Comparison of ENCODE assay signal across 13 mouse cellular contexts in genomic region chr14:24525677-24526415, GRCm38 (mm10). TPM values are rescaled to one million over a fixed set of nuclear protein-coding genes. Genes with fewer than 3 reads are reported as not detected.
DNase-seq lines count a peak whose midpoint lies in the region; ATAC-seq and TF ChIP-seq lines count a peak whose summit lies in the region.
"Had no signal": no experiment of that assay in that cellular context is flagged by ENCODE, and none has a peak within 500 bp of the region (broad histone marks: within the 10 kb centered on the region; RNA-seq: fewer than 3 reads in every experiment).

No protein-coding gene starts in this region.

- no peak overlapping the region for H3K4me2 ChIP-seq in liver, embryonic 16.5 days (ENCODE audit: low read depth, low read length)
- H3K4me2 ChIP-seq in liver, embryonic 11.5 days = no peak overlapping the region
- H3K4me2 ChIP-seq in forebrain, embryonic 11.5 days (ENCODE audit: low read depth, low read length, severe bottlenecking) = no peak overlapping the region
- H3K4me2 ChIP-seq in hindbrain, postnatal 0 days (ENCODE audit: low read depth, low read length) = no peak overlapping the region

- 61% methylated on average over 10 of the region's 10 CpGs for WGBS in liver, embryonic 16.5 days (ENCODE audit: insufficient replicate concordance)
- 79% methylated on average over 10 of the region's 10 CpGs for WGBS in liver, embryonic 11.5 days
- 32% methylated on average over 10 of the region's 10 CpGs for WGBS in forebrain, embryonic 11.5 days
- 48% methylated on average over 10 of the region's 10 CpGs for WGBS in hindbrain, postnatal 0 days

- DNase-seq in liver, embryonic 11.5 days (ENCODE audit: low spot score) = no peak
- peak; percentile 31 for DNase-seq in Muller cell, postnatal 12 days (ENCODE audit: inconsistent ontology term)
- DNase-seq in forebrain, embryonic 11.5 days (ENCODE audit: low spot score) = peak; percentile 52
- DNase-seq in hindbrain, postnatal 0 days (ENCODE audit: low spot score) = no peak
- no peak for DNase-seq in cerebellum, adult 9-11 months
- DNase-seq: heart, adult 18-20 months; right cerebral cortex, postnatal 14 days; thymus, adult 2 months had no signal

- no peaks in the 10 kb centered on the region for H3K9me3 ChIP-seq in liver, embryonic 16.5 days (replicated peaks; ENCODE audit: control insufficient read depth, low read length)
- no peaks in the 10 kb centered on the region for H3K9me3 ChIP-seq in liver, embryonic 11.5 days (ENCODE audit: control insufficient read depth, low read length)
- H3K9me3 ChIP-seq in forebrain, embryonic 11.5 days (ENCODE audit: control insufficient read depth, low read length) = no peaks in the 10 kb centered on the region
- H3K9me3 ChIP-seq in hindbrain, postnatal 0 days (ENCODE audit: low read length) = no peaks in the 10 kb centered on the region
- H3K9me3 ChIP-seq: limb, embryonic 10.5 days had no signal

- H3K36me3 ChIP-seq in liver, embryonic 16.5 days (ENCODE audit: control insufficient read depth, insufficient read depth) = no peaks in the 10 kb centered on the region
- no peaks in the 10 kb centered on the region for H3K36me3 ChIP-seq in liver, embryonic 11.5 days (ENCODE audit: control insufficient read depth, insufficient read depth, low read length)
- no peaks in the 10 kb centered on the region for H3K36me3 ChIP-seq in forebrain, embryonic 11.5 days (ENCODE audit: control insufficient read depth, insufficient read depth, low read length)
- no peaks in the 10 kb centered on the region for H3K36me3 ChIP-seq in hindbrain, postnatal 0 days (ENCODE audit: insufficient read depth, low read length)
- H3K36me3 ChIP-seq: limb, embryonic 10.5 days had no signal

- no peak overlapping the region for H3K9ac ChIP-seq in liver, embryonic 16.5 days (ENCODE audit: low read depth, low read length)
- no peak overlapping the region for H3K9ac ChIP-seq in liver, embryonic 11.5 days (ENCODE audit: low read depth, low read length)
- H3K9ac ChIP-seq in forebrain, embryonic 11.5 days (ENCODE audit: low read length) = no peak overlapping the region
- H3K9ac ChIP-seq in hindbrain, postnatal 0 days (replicated peaks; ENCODE audit: low read length) = no peak overlapping the region

- no peaks in the 10 kb centered on the region for H3K4me1 ChIP-seq in liver, embryonic 16.5 days (ENCODE audit: control insufficient read depth, low read depth, low read length)
- peaks cover 4% of the 10 kb centered on the region; the same call in 1 of the 2 replicates for H3K4me1 ChIP-seq in liver, embryonic 11.5 days (replicated peaks; ENCODE audit: control insufficient read depth, insufficient read depth, low read length)
- peaks cover 24% of the 10 kb centered on the region for H3K4me1 ChIP-seq in forebrain, embryonic 11.5 days (replicated peaks; ENCODE audit: control insufficient read depth, insufficient read depth, low read length)
- H3K4me1 ChIP-seq in hindbrain, postnatal 0 days (ENCODE audit: insufficient read depth, low read length) = peaks cover 15% of the 10 kb centered on the region

- no peak for TF ChIP-seq CTCF in hindbrain, postnatal 0 days (IDR thresholded peaks at IDR 0.05; ENCODE audit: low read depth)

- H3K27ac ChIP-seq in liver, embryonic 16.5 days (ENCODE audit: low read length) = no peak overlapping the region
- H3K27ac ChIP-seq in liver, embryonic 11.5 days (ENCODE audit: low read depth, low read length) = no peak overlapping the region
- peak overlapping the region; percentile 74 for H3K27ac ChIP-seq in forebrain, embryonic 11.5 days (ENCODE audit: low read depth, low read length)
- H3K27ac ChIP-seq in hindbrain, postnatal 0 days = peak overlapping the region; percentile 58
- H3K27ac ChIP-seq: limb, embryonic 10.5 days had no signal

- peak; percentile 55; the same call in 1 of the 2 replicates for ATAC-seq in liver, embryonic 16.5 days (ENCODE audit: low read depth)
- ATAC-seq in liver, embryonic 11.5 days (replicated peaks; ENCODE audit: low FRiP score) = no peak
- ATAC-seq in forebrain, embryonic 11.5 days (replicated peaks; ENCODE audit: low FRiP score) = peak; percentile 64
- no peak for ATAC-seq in hindbrain, postnatal 0 days
- no peak for ATAC-seq in megakaryocyte-erythroid progenitor cell, adult 5-6 weeks (replicated peaks; ENCODE audit: low FRiP score, low TSS enrichment, poor library complexity, severe bottlenecking)
- ATAC-seq: activated CD4-positive, CD25-positive, alpha-beta regulatory T cell, adult 4 months; CD4-positive, CD25-positive, alpha-beta regulatory T cell, adult 4 months had no signal

- H3K4me3 ChIP-seq in liver, embryonic 16.5 days (ENCODE audit: low read depth, low read length) = no peak overlapping the region
- no peak overlapping the region for H3K4me3 ChIP-seq in liver, embryonic 11.5 days (ENCODE audit: low read depth, low read length)
- H3K4me3 ChIP-seq in forebrain, embryonic 11.5 days (ENCODE audit: low read depth, low read length) = no peak overlapping the region
- H3K4me3 ChIP-seq in hindbrain, postnatal 0 days (ENCODE audit: low read length) = no peak overlapping the region
- H3K4me3 ChIP-seq: limb, embryonic 10.5 days had no signal

- H3K27me3 ChIP-seq in liver, embryonic 16.5 days (ENCODE audit: control insufficient read depth, insufficient read depth, low read depth, low read length) = no peaks in the 10 kb centered on the region
- no peaks in the 10 kb centered on the region for H3K27me3 ChIP-seq in liver, embryonic 11.5 days (replicated peaks; ENCODE audit: control insufficient read depth, insufficient read depth, low read length)
- H3K27me3 ChIP-seq in forebrain, embryonic 11.5 days (ENCODE audit: control insufficient read depth, insufficient read depth, low read length) = no peaks in the 10 kb centered on the region
- H3K27me3 ChIP-seq in hindbrain, postnatal 0 days (ENCODE audit: insufficient read depth, low read length) = no peaks in the 10 kb centered on the region

RNA-seq across cellular contexts. Expression of gene Rps24, which starts 38.9 kb away (rescaled TPM):
- 374 and 426 TPM in 2 replicates for polyA plus RNA-seq in liver, embryonic 16.5 days (2015; fragmentation: Nextera tagmentation; extraction: Ambion mirVana)
- polyA plus RNA-seq in liver, embryonic 11.5 days (2014; fragmentation: Nextera tagmentation; extraction: Ambion mirVana) = 1,414 and 1,515 TPM in 2 replicates
- 939 and 1,035 TPM in 2 replicates for polyA plus RNA-seq in forebrain, embryonic 11.5 days (2014; fragmentation: Nextera tagmentation; extraction: Ambion mirVana)
- total RNA-seq in hindbrain, postnatal 0 days (2014; rRNA removed) = 1,072 and 1,073 TPM in 2 replicates
- 826 and 833 TPM in 2 replicates for polyA plus RNA-seq in hindbrain, postnatal 0 days (2015; fragmentation: Nextera tagmentation; extraction: Ambion mirVana)
- total RNA-seq in megakaryocyte-erythroid progenitor cell, adult 5-6 weeks (2014; fragmentation: Nextera tagmentation) = 4,905 and 5,243 TPM in 2 replicates
- 5,044 and 5,586 TPM in 2 replicates for total RNA-seq in megakaryocyte-erythroid progenitor cell, adult 5-6 weeks (2017)

RNA-seq across cellular contexts. Expression of gene Polr3a, which starts 39.0 kb away (rescaled TPM):
- polyA plus RNA-seq in liver, embryonic 16.5 days (2015; fragmentation: Nextera tagmentation; extraction: Ambion mirVana) = 6.5 TPM in 2 replicates
- polyA plus RNA-seq in liver, embryonic 11.5 days (2014; fragmentation: Nextera tagmentation; extraction: Ambion mirVana) = 18.2 and 18.7 TPM in 2 replicates
- 20.1 and 21.1 TPM in 2 replicates for polyA plus RNA-seq in forebrain, embryonic 11.5 days (2014; fragmentation: Nextera tagmentation; extraction: Ambion mirVana)
- 16.1 and 22.4 TPM in 2 replicates for total RNA-seq in hindbrain, postnatal 0 days (2014; rRNA removed)
- 14.0 and 16.0 TPM in 2 replicates for polyA plus RNA-seq in hindbrain, postnatal 0 days (2015; fragmentation: Nextera tagmentation; extraction: Ambion mirVana)
- total RNA-seq in megakaryocyte-erythroid progenitor cell, adult 5-6 weeks (2014; fragmentation: Nextera tagmentation) = 46.0 and 47.5 TPM in 2 replicates
- 11.6 and 14.8 TPM in 2 replicates for total RNA-seq in megakaryocyte-erythroid progenitor cell, adult 5-6 weeks (2017)

Comparison
In these comparisons a context has a peak if more than half of its experiments do, and no peak if none do; other contexts are left out.
1. ATAC-seq: peak in liver, embryonic 16.5 days (single experiment) and forebrain, embryonic 11.5 days (single experiment); none in liver, embryonic 11.5 days (single experiment), hindbrain, postnatal 0 days (single experiment) and megakaryocyte-erythroid progenitor cell, adult 5-6 weeks (single experiment).
2. H3K27ac ChIP-seq: peak in forebrain, embryonic 11.5 days (single experiment) and hindbrain, postnatal 0 days (single experiment); none in liver, embryonic 16.5 days (single experiment) and liver, embryonic 11.5 days (single experiment).
3. DNase-seq: peak in Muller cell, postnatal 12 days (single experiment) and forebrain, embryonic 11.5 days (single experiment); none in liver, embryonic 11.5 days (single experiment), hindbrain, postnatal 0 days (single experiment) and cerebellum, adult 9-11 months (single experiment).